Mouse (Mus musculus): ENCODE measurements around the gene Rxfp4.

The Rxfp4 gene

DNA sequence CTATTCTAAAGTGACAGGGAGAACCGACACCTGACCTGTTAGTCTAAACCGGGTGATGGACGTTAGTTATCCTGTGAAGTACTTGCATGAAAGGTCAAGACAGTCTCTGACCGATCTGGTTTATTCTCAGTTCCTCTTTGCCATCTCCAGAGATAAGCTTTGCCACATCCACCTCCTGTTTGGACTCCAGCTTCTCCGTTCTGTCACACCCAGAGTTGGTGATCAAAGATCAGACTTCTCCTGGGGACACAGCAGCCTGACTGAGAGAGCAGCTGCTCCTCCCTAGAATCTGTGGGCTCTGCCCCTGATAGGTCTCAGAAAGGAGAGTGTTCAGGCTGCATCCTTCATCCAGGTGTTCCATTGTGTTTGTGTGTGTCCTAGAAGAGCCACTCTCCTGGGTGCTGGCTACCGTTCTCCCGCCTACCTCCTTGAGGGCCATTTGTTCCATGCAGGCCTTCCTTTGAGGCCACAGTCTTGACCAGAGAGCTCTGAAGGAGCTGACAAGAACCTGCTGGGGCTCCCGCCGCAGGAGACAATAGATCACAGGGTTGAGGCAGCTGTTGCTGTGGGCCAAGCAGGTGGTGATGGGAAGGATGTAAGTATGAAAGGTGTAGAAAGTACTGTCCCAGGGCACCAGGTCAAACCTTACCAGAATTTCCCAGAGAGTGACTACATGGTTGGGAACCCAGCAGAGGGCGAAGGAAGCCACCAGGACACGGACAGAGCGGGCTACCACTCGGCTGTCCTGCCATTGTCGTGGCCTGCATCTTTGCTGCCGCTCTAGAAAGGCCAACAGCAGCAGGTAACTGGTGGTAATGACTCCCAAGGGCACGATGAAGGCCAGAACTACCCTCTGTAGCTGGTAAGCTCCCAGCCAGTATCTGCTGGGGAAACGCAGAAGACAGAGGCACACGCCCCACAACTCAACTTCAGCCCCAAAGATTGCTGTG, 998 bp downstream of the Rxfp4 start:
- DNase-seq (ENCODE audit: low spot score), result no peak

DNA sequence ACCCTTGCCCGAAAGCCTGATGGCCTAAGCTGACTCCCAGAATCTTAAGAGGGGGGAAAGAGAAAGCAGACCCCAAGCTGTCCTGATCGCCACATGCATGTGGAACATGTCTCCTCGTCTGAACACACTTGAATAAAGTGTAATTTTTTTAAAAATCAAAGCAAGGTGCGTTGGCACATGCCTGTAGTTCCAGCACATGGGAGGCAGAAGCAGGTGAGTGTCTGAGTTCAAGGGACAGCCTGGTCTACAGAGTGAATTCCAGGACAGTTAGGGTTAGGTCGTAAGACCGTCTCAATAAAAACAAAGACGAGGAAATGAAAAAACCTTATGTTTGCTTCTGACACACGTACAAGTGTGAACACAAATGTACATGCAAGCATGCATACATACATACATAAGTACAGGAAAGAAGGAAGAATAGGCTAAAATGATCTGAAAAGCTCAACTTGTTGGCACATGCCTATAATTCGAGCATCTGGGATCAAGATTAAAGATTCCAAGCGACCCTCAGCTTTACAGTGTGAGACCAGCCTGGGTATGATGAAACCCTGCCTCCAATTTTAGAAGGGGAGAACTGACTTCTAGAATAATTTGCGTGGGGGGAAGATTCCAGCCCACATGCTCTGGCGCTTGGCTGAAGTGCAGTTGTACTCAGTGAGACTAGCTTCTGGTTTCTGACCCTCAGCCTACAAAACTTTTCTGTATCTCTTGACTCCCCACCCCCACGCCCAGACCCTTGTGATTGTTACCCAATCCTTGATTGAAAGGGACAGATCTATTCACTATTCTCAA, 2.0 kb downstream of the Rxfp4 start:
- no peak for DNase-seq (ENCODE audit: low spot score)

DNA sequence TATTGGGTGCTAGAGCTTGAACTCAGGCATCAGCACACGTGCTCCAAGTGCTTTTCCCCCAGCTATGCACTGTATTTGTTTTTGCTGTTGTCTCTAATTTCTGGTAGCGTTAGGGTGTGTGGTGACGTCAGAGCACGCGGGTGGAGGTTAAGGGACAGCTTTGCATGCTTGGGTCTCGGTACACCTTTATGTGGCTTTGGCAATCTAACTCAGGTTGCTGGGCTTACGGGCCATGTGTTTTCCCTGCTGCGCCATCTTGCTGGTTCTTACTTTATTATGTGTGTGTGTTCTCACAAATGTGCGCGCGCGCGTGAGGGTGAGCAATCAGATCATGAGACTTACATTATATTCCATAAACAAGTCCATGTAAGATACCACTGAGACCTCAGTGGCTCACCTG, 3.0 kb downstream of the Rxfp4 start:
- no peak for DNase-seq (ENCODE audit: low spot score)

DNA sequence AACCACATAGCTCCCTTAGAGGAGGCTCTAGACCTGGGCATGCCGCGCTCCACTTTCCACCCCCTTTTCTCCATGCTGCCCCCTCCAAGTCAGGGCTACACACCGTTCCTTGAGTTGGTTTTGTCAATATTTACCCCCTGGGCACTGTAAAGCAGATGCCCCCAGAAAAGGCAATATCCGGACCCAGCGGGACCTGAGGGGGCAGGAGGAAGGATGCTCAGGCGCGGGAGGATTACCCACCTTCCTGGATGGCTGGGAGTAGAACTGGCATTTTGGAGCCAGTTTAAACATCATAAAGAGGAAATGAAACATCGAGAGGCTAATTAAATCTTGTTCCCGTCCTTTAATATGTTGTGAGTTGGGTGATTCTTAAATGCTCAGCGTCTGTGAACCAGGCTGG, 3.8 kb downstream of the Rxfp4 start:
- DNase-seq (ENCODE audit: low spot score), result no peak

- DNase-seq (ENCODE audit: low spot score), result no peak
Observed at GRCm38 (mm10) chr3:88648452-88649168, 4.3 kb downstream of the Rxfp4 start.

GRCm38 (mm10) chr3:88647779-88648413, 5.0 kb downstream of the Rxfp4 start:
- DNase-seq (ENCODE audit: low spot score), result no peak

GRCm38 (mm10) chr3:88647076-88647475, 5.9 kb downstream of the Rxfp4 start:
- DNase-seq (ENCODE audit: low spot score), result no peak

DNA sequence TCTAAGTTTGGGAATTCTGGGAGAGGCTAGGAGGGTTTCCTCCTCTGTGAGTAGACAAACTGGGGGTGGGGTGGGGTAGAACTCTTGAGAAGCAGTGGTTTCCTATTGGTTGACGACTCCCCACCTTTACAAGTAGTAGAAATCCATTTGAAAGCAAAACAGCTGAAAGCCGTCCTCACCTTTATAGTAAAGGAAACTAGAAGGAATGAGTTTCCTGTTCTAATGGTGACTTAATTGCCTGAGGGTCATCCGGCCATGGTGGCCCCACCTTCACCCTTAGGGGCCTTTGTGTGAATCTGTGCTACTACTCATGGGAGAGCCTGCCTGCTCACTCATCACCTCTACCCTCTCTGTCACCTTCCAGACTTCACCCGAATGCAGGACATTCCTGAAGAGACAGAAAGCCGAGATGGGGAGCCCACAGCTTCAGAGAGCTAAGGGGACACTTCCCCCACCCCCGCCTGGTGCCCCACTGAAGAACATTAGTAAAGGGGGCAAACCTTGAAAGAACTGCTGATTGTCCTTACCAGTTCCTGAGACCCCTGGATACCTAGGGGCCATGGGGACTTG, 6.4 kb downstream of the Rxfp4 start:
- DNase-seq (ENCODE audit: low spot score), result no peak

- DNase-seq (ENCODE audit: low spot score), result no peak
Observed at GRCm38 (mm10) chr3:88645937-88646336, 7.0 kb downstream of the Rxfp4 start.

DNA sequence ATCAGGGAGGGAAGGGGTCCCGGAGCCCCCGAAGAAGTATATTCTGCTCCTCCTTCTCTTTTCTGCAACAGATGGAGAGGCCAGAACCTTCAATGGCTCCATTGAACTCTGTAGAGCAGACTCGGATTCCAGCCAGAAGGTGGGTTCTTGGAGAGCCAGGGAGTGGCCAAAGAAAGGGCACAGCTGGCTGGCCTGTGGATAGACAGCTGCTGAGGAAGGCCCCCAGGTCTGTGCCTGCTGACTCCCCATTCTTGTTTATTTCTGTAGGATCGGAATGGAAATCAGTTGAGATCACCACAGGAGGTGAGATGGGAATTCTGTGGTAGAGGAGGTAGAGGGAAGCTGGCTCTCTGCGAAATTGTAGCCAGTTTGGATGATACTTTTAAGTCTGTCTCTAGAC, 9.9 kb downstream of the Rxfp4 start:
- DNase-seq (ENCODE audit: low spot score), result no peak

DNA sequence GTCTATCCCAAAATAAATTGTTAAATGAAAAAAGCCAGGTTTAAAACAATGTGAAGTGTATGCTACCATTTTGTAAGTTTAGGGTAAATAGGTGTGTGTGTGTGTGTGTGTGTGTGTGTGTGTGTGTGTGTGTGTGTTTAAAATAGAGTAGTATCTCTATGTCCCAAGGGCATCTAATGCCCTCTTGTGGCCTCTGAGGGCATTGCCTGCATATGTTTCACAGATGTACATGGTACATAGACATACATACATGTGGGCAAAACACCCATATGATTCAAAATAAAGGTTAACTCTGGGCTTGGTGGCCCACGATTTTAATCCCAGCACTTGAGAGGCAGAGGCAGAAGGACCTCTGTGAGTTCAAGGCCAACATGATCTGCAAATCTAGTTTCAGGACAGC, 12.3 kb downstream of the Rxfp4 start:
- DNase-seq (ENCODE audit: low spot score), result peak; percentile 81

GRCm38 (mm10) chr3:88639239-88639638, 13.7 kb downstream of the Rxfp4 start:
- DNase-seq (ENCODE audit: low spot score), result no peak

GRCm38 (mm10) chr3:88637134-88637533, 15.8 kb downstream of the Rxfp4 start:
- no peak for DNase-seq (ENCODE audit: low spot score)

GRCm38 (mm10) chr3:88636555-88636986, 16.4 kb downstream of the Rxfp4 start:
- no peak for DNase-seq (ENCODE audit: low spot score)

GRCm38 (mm10) chr3:88635506-88636275, 17.3 kb downstream of the Rxfp4 start:
- no peak for DNase-seq (ENCODE audit: low spot score)

- DNase-seq (ENCODE audit: low spot score), result no peak
Observed at GRCm38 (mm10) chr3:88633056-88633455, 19.9 kb downstream of the Rxfp4 start.

DNA sequence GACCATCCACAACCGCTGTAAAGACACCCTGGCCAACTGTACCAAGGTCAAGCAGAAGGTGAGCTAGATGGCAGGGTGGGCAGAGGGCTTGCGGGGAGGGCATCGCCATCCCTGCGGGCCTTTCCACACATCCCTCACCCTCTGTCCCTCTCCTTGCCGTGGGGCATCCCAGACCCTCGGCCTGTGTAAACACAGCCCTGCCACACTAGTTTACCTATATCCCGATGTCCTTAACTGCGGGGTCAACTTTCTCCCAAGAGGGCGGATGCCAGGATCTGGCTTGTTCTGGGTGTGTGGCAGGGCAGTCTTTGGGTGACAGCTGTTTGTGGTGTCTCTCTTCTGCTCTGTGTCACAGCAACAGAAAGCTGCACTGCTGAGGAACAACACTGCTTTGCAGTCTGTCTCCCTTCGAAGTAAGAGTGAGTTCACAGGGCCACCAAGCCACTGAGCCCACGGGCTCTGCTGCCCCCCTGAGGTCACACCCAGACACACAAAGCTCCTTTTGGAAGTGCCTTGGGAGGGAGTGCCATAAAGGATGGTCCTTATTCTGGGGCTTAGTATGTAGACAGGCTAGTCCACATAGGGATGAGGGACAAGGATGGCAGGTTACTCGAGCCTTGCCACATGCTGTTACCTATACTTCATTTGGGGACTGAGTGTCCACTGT, 20.9 kb downstream of the Rxfp4 start:
- DNase-seq (ENCODE audit: low spot score), result peak; percentile 53

GRCm38 (mm10) chr3:88630849-88631341, 22.0 kb downstream of the Rxfp4 start:
- no peak for DNase-seq (ENCODE audit: low spot score)

- DNase-seq (ENCODE audit: low spot score), result no peak
Observed at GRCm38 (mm10) chr3:88630018-88630417, 22.9 kb downstream of the Rxfp4 start.

DNA sequence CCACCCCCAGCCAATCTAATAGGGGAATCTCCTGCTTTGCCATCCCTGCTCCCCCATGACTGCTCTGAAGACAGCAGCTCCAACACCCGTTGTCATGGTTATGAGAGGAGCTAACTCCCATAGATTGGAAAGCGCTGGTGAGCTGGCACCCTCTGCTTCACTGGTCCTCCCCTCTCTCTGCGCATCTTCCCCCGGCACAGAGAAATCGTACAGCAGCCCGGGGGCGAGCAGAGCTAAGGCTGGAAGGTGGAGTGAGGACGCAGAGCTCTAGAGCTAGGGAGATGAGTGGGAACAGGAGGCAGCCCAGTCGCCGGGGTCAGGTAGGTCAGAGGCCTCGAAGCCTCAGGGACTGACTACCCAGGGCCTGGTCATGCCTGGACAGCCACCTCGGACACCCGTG, 23.7 kb downstream of the Rxfp4 start:
- DNase-seq (ENCODE audit: low spot score), result no peak
